Mouse (Mus musculus) hindbrain, embryonic 16.5 days (tissue): ENCODE results near the gene Nfyc. TPM values are rescaled to one million over a fixed set of nuclear protein-coding genes. Genes with fewer than 3 reads are reported as not detected.

Experiments
- ATAC-seq: fragments of 200-750 bp; cut with Nextera tagmentation; 2 replicates; pipeline ENCODE4 v1.8.0; 2017; ENCODE audit warnings: moderate TSS enrichment, moderate library complexity
- H3K27ac ChIP-seq: fragments of 300-500 bp; sonication (generic); 2 replicates; pipeline ENCODE4 v1.5.1; 2014; ENCODE audit warnings: low read depth, mild to moderate bottlenecking, control low read depth, low read length, moderate library complexity
- H3K27me3 ChIP-seq: fragments of 300-500 bp; sonication (generic); replicated peaks from 2 replicates; pipeline ENCODE4 v1.6.1; 2014; ENCODE audit warnings: low read length; ENCODE audit not compliant: control insufficient read depth, insufficient read depth
- H3K36me3 ChIP-seq: fragments of 300-500 bp; sonication (generic); 2 replicates; pipeline ENCODE4 v1.6.1; 2014; ENCODE audit warnings: mild to moderate bottlenecking, low read length, moderate library complexity, mixed read lengths; ENCODE audit not compliant: control insufficient read depth, insufficient read depth
- H3K4me1 ChIP-seq: fragments of 300-500 bp; sonication (generic); 2 replicates; pipeline ENCODE4 v1.6.1; 2014; ENCODE audit warnings: low read depth, low read length; ENCODE audit not compliant: control insufficient read depth, insufficient read depth
- H3K4me2 ChIP-seq: fragments of 300-500 bp; sonication (generic); 2 replicates; pipeline ENCODE4 v1.6.1; 2014; ENCODE audit warnings: mild to moderate bottlenecking, low read length, control low read depth, moderate library complexity
- H3K4me3 ChIP-seq: fragments of 300-500 bp; sonication (generic); 2 replicates; pipeline ENCODE4 v1.5.1; 2014; ENCODE audit warnings: mild to moderate bottlenecking, low read length, control low read depth, moderate library complexity
- H3K9ac ChIP-seq: fragments of 300-500 bp; sonication (generic); 2 replicates; pipeline ENCODE4 v1.6.1; 2014; ENCODE audit warnings: low read depth, mild to moderate bottlenecking, control low read depth, low read length, moderate library complexity
- H3K9me3 ChIP-seq: fragments of 300-500 bp; sonication (generic); 2 replicates; pipeline ENCODE4 v1.6.1; 2014; ENCODE audit warnings: mild to moderate bottlenecking, low read length, moderate library complexity; ENCODE audit not compliant: control insufficient read depth
- WGBS: fragments of 180-500 bp; shearing (Covaris S2); extraction: QIAGEN DNeasy Blood & Tissue Kit; methylation state at CpG from one replicate; pipeline ENCODE4 v1.1.7; 2014; 5-methylcytosine and 5-hydroxymethylcytosine counted together
- polyA plus RNA-seq: library from polyadenylated mRNA; unstranded; fragments of >200 nt; fragmentation: Nextera tagmentation; extraction: Ambion mirVana; gene quantifications from 2 replicates; pipeline ENCODE4 v1.2.1, GENCODE M21; 2015

The Nfyc gene
- polyA plus RNA-seq, 1 experiment from 2014 or later = 75.8 TPM

- 27% methylated on average over 6 of the region's 6 CpGs for WGBS
- peaks cover 5% of the 10 kb centered on the region for H3K27me3 ChIP-seq
- no peaks in the 10 kb centered on the region for H3K36me3 ChIP-seq
- ATAC-seq = no peak; the same call in none of the 2 replicates
- H3K9ac ChIP-seq = no peak overlapping the region; the same call in 1 of the 2 replicates
- H3K4me2 ChIP-seq = peak overlapping the region; percentile 93
- no peak overlapping the region for H3K27ac ChIP-seq
- H3K4me1 ChIP-seq = peaks cover 12% of the 10 kb centered on the region
- no peaks in the 10 kb centered on the region for H3K9me3 ChIP-seq
- H3K4me3 ChIP-seq = peak overlapping the region; percentile 52
Measured at GRCm38 (mm10) chr4:120730574-120730973, 100.8 kb downstream of the Nfyc start.

GRCm38 (mm10) chr4:120730146-120730545 is 101.2 kb downstream of the Nfyc start:
- no peak for ATAC-seq
- peaks cover 5% of the 10 kb centered on the region; the same call in 1 of the 2 replicates for H3K27me3 ChIP-seq
- H3K36me3 ChIP-seq = no peaks in the 10 kb centered on the region
- H3K9me3 ChIP-seq = no peaks in the 10 kb centered on the region
- no peak overlapping the region for H3K9ac ChIP-seq
- H3K4me2 ChIP-seq = no peak overlapping the region
- no peak overlapping the region for H3K4me3 ChIP-seq
- 69% methylated on average over 6 of the region's 6 CpGs for WGBS
- peaks cover 12% of the 10 kb centered on the region for H3K4me1 ChIP-seq
- no peak overlapping the region for H3K27ac ChIP-seq

GRCm38 (mm10) chr4:120729441-120729840 is 101.9 kb downstream of the Nfyc start:
- Histone ChIP-seq H3K9ac (no peak overlapping the region), H3K4me2 (no peak overlapping the region), H3K4me3 (no peak overlapping the region), H3K27me3 (peaks cover 5% of the 10 kb centered on the region; the same call in 1 of the 2 replicates), H3K4me1 (peaks cover 12% of the 10 kb centered on the region), H3K36me3 (no peaks in the 10 kb centered on the region), H3K27ac (no peak overlapping the region), H3K9me3 (no peaks in the 10 kb centered on the region)
- 64% methylated on average over 6 of the region's 6 CpGs for WGBS
- ATAC-seq = no peak

GRCm38 (mm10) chr4:120727842-120728241 is 103.5 kb downstream of the Nfyc start:
- Histone ChIP-seq H3K27me3 (0 out of 2 replicates have a peak, but pooled peaks cover 5% of the 10 kb centered on the region), H3K36me3 (no peaks in the 10 kb centered on the region), H3K4me3 (no peak overlapping the region), H3K9me3 (no peaks in the 10 kb centered on the region), H3K27ac (no peak overlapping the region), H3K9ac (no peak overlapping the region), H3K4me1 (peaks cover 8% of the 10 kb centered on the region), H3K4me2 (no peak overlapping the region)
- no peak for ATAC-seq
- WGBS = 80% methylated on average over 11 of the region's 11 CpGs

- Histone ChIP-seq H3K9ac (no peak overlapping the region), H3K27me3 (no peaks in the 10 kb centered on the region), H3K4me1 (peaks cover 2% of the 10 kb centered on the region), H3K27ac (no peak overlapping the region), H3K9me3 (no peaks in the 10 kb centered on the region), H3K36me3 (no peaks in the 10 kb centered on the region), H3K4me2 (no peak overlapping the region), H3K4me3 (no peak overlapping the region)
- no peak for ATAC-seq
- WGBS = 63% methylated on average over 4 of the region's 4 CpGs
Measured at GRCm38 (mm10) chr4:120726174-120726573, 105.2 kb downstream of the Nfyc start.

- Histone ChIP-seq H3K4me2 (no peak overlapping the region), H3K27me3 (no peaks in the 10 kb centered on the region), H3K9ac (no peak overlapping the region), H3K4me3 (no peak overlapping the region), H3K9me3 (no peaks in the 10 kb centered on the region), H3K4me1 (no peaks in the 10 kb centered on the region), H3K27ac (no peak overlapping the region), H3K36me3 (no peaks in the 10 kb centered on the region)
- ATAC-seq = no peak
- 30% methylated on average over 5 of the region's 5 CpGs for WGBS
Measured at GRCm38 (mm10) chr4:120725516-120726090, 105.8 kb downstream of the Nfyc start.

- no peaks in the 10 kb centered on the region for H3K9me3 ChIP-seq
- no peak for ATAC-seq
- H3K27ac ChIP-seq = no peak overlapping the region
- no peaks in the 10 kb centered on the region; the same call in 1 of the 2 replicates for H3K27me3 ChIP-seq
- no peaks in the 10 kb centered on the region for H3K36me3 ChIP-seq
- 0 out of 2 replicates have a peak, but pooled peaks cover under 1% of the 10 kb centered on the region for H3K4me1 ChIP-seq
- WGBS = 63% methylated on average over 2 of the region's 2 CpGs
- no peak overlapping the region for H3K4me2 ChIP-seq
- no peak overlapping the region for H3K4me3 ChIP-seq
- no peak overlapping the region for H3K9ac ChIP-seq
Measured at GRCm38 (mm10) chr4:120721574-120721973, 109.8 kb downstream of the Nfyc start.

- H3K4me1 ChIP-seq = peaks cover 9% of the 10 kb centered on the region; the same call in 1 of the 2 replicates
- no peak overlapping the region for H3K27ac ChIP-seq
- no peaks in the 10 kb centered on the region for H3K36me3 ChIP-seq
- H3K9me3 ChIP-seq = no peaks in the 10 kb centered on the region
- no peak overlapping the region for H3K4me2 ChIP-seq
- ATAC-seq = no peak
- no peak overlapping the region for H3K9ac ChIP-seq
- no peaks in the 10 kb centered on the region; the same call in 1 of the 2 replicates for H3K27me3 ChIP-seq
- no peak overlapping the region for H3K4me3 ChIP-seq
- 47% methylated on average over 5 of the region's 5 CpGs for whole genome bisulfite sequencing
Measured at GRCm38 (mm10) chr4:120719152-120719551, 112.2 kb downstream of the Nfyc start.

GRCm38 (mm10) chr4:120717591-120717990 is 113.8 kb downstream of the Nfyc start:
- H3K36me3 ChIP-seq = no peaks in the 10 kb centered on the region
- H3K9me3 ChIP-seq = no peaks in the 10 kb centered on the region
- H3K27me3 ChIP-seq = no peaks in the 10 kb centered on the region; the same call in 1 of the 2 replicates
- no peak overlapping the region for H3K4me2 ChIP-seq
- no peak overlapping the region for H3K9ac ChIP-seq
- H3K4me3 ChIP-seq = no peak overlapping the region
- 73% methylated on average over 8 of the region's 8 CpGs for WGBS
- no peak overlapping the region for H3K27ac ChIP-seq
- H3K4me1 ChIP-seq = peaks cover 12% of the 10 kb centered on the region
- no peak for ATAC-seq
